Mouse (Mus musculus) G1E (cell line): ENCODE data around the gene Cadm4.

ENCODE experiments used
- GATA2 ChIP-seq: IDR thresholded peaks from 2 replicates; pipeline ENCODE4 v1.6.1; 2012; ENCODE audit warnings: low read depth, low read length, inconsistent platforms, borderline replicate concordance
- TAL1 ChIP-seq: conservative IDR thresholded peaks from 2 replicates; pipeline ENCODE4 v1.6.1; 2012; ENCODE audit warnings: low read depth, low read length, inconsistent platforms, mixed read lengths

- no peak for TF ChIP-seq TAL1
- no peak for TF ChIP-seq GATA2
Measured at GRCm38 (mm10) chr7:24479685-24480084, 2.1 kb upstream of the Cadm4 start.
